Mouse (Mus musculus): Measurements from ENCODE around the gene Mesd. TPM values are rescaled to one million over a fixed set of nuclear protein-coding genes. Genes with fewer than 3 reads are reported as not detected.

Mesd gene
- polyA plus RNA-seq, 1 experiment, result 32.0 TPM

GRCm38 (mm10) chr7:83913995-83914394 lies 29.7 kb downstream of the Mesd start:
- 79% methylated on average over 9 of the region's 9 CpGs for WGBS
- TF ChIP-seq CTCF (IDR thresholded peaks at IDR 0.05; ENCODE audit: control insufficient read depth, insufficient read depth, low read length), result no peak
- TF ChIP-seq POLR2A (IDR thresholded peaks at IDR 0.05; ENCODE audit: borderline replicate concordance, control insufficient read depth, low read depth, low read length), result no peak
- H3K4me1 ChIP-seq (ENCODE audit: control insufficient read depth, insufficient read depth, low read length), result no peaks in the 10 kb centered on the region
- H3K4me3 ChIP-seq (replicated peaks; ENCODE audit: control insufficient read depth, low read depth, low read length), result no peak overlapping the region
- H3K27ac ChIP-seq (ENCODE audit: control insufficient read depth, insufficient read depth, low read depth, low read length, poor library complexity), result no peak overlapping the region

- TF ChIP-seq CTCF (IDR thresholded peaks at IDR 0.05; ENCODE audit: control insufficient read depth, insufficient read depth, low read length), result peak; percentile 78
- no peak for TF ChIP-seq POLR2A (IDR thresholded peaks at IDR 0.05; ENCODE audit: borderline replicate concordance, control insufficient read depth, low read depth, low read length)
These were observed 30.3 kb downstream of the Mesd start for GRCm38 (mm10) chr7:83914566-83914965.

GRCm38 (mm10) chr7:83920241-83920640 lies 36.0 kb downstream of the Mesd start:
- H3K27ac ChIP-seq (ENCODE audit: control insufficient read depth, insufficient read depth, low read depth, low read length, poor library complexity), result no peak overlapping the region
- TF ChIP-seq POLR2A (IDR thresholded peaks at IDR 0.05; ENCODE audit: borderline replicate concordance, control insufficient read depth, low read depth, low read length) (no peak), CTCF (IDR thresholded peaks at IDR 0.05; ENCODE audit: control insufficient read depth, insufficient read depth, low read length) (no peak)
- 28% methylated on average over 4 of the region's 4 CpGs for WGBS
- H3K4me3 ChIP-seq (replicated peaks; ENCODE audit: control insufficient read depth, low read depth, low read length), result no peak overlapping the region
- H3K4me1 ChIP-seq (ENCODE audit: control insufficient read depth, insufficient read depth, low read length), result no peaks in the 10 kb centered on the region

More at GRCm38 (mm10) chr7:83914566-83914965, 30.3 kb downstream of the Mesd start:
- 0% methylated on average over 3 of the region's 3 CpGs for WGBS
- Histone ChIP-seq H3K4me3 (replicated peaks; ENCODE audit: control insufficient read depth, low read depth, low read length) (no peak overlapping the region), H3K4me1 (ENCODE audit: control insufficient read depth, insufficient read depth, low read length) (no peaks in the 10 kb centered on the region), H3K27ac (ENCODE audit: control insufficient read depth, insufficient read depth, low read depth, low read length, poor library complexity) (no peak overlapping the region)

GRCm38 (mm10) chr7:83921637-83922036 lies 37.4 kb downstream of the Mesd start:
- no peak overlapping the region for H3K4me3 ChIP-seq (replicated peaks; ENCODE audit: control insufficient read depth, low read depth, low read length)
- TF ChIP-seq POLR2A (IDR thresholded peaks at IDR 0.05; ENCODE audit: borderline replicate concordance, control insufficient read depth, low read depth, low read length), result no peak
- TF ChIP-seq CTCF (IDR thresholded peaks at IDR 0.05; ENCODE audit: control insufficient read depth, insufficient read depth, low read length), result no peak
- no peaks in the 10 kb centered on the region for H3K4me1 ChIP-seq (ENCODE audit: control insufficient read depth, insufficient read depth, low read length)
- WGBS, result 54% methylated on average over 3 of the region's 3 CpGs
- no peak overlapping the region for H3K27ac ChIP-seq (ENCODE audit: control insufficient read depth, insufficient read depth, low read depth, low read length, poor library complexity)

GRCm38 (mm10) chr7:83939017-83939721 lies 54.9 kb downstream of the Mesd start:
- no peak overlapping the region for H3K27ac ChIP-seq (ENCODE audit: control insufficient read depth, insufficient read depth, low read depth, low read length, poor library complexity)
- WGBS, result 55% methylated on average over 3 of the region's 3 CpGs
- H3K4me1 ChIP-seq (ENCODE audit: control insufficient read depth, insufficient read depth, low read length), result no peaks in the 10 kb centered on the region
- TF ChIP-seq CTCF (IDR thresholded peaks at IDR 0.05; ENCODE audit: control insufficient read depth, insufficient read depth, low read length) (no peak), POLR2A (IDR thresholded peaks at IDR 0.05; ENCODE audit: borderline replicate concordance, control insufficient read depth, low read depth, low read length) (no peak)
- no peak overlapping the region for H3K4me3 ChIP-seq (replicated peaks; ENCODE audit: control insufficient read depth, low read depth, low read length)

- 68% methylated on average over 2 of the region's 2 CpGs for WGBS
- Histone ChIP-seq H3K4me3 (replicated peaks; ENCODE audit: control insufficient read depth, low read depth, low read length) (no peak overlapping the region), H3K27ac (ENCODE audit: control insufficient read depth, insufficient read depth, low read depth, low read length, poor library complexity) (no peak overlapping the region), H3K4me1 (ENCODE audit: control insufficient read depth, insufficient read depth, low read length) (no peaks in the 10 kb centered on the region)
- TF ChIP-seq POLR2A (IDR thresholded peaks at IDR 0.05; ENCODE audit: borderline replicate concordance, control insufficient read depth, low read depth, low read length), result no peak
- no peak for TF ChIP-seq CTCF (IDR thresholded peaks at IDR 0.05; ENCODE audit: control insufficient read depth, insufficient read depth, low read length)
These were observed 55.9 kb downstream of the Mesd start for GRCm38 (mm10) chr7:83940136-83940535.

GRCm38 (mm10) chr7:83941701-83942101 lies 57.4 kb downstream of the Mesd start:
- H3K4me3 ChIP-seq (replicated peaks; ENCODE audit: control insufficient read depth, low read depth, low read length), result no peak overlapping the region
- TF ChIP-seq CTCF (IDR thresholded peaks at IDR 0.05; ENCODE audit: control insufficient read depth, insufficient read depth, low read length) (no peak), POLR2A (IDR thresholded peaks at IDR 0.05; ENCODE audit: borderline replicate concordance, control insufficient read depth, low read depth, low read length) (no peak)
- no peak overlapping the region for H3K27ac ChIP-seq (ENCODE audit: control insufficient read depth, insufficient read depth, low read depth, low read length, poor library complexity)
- no peaks in the 10 kb centered on the region for H3K4me1 ChIP-seq (ENCODE audit: control insufficient read depth, insufficient read depth, low read length)
- 79% methylated on average over 8 of the region's 8 CpGs for WGBS

GRCm38 (mm10) chr7:83948743-83949142 lies 64.5 kb downstream of the Mesd start:
- no peak overlapping the region for H3K27ac ChIP-seq (ENCODE audit: control insufficient read depth, insufficient read depth, low read depth, low read length, poor library complexity)
- H3K4me1 ChIP-seq (ENCODE audit: control insufficient read depth, insufficient read depth, low read length), result no peaks in the 10 kb centered on the region; the same call in 1 of the 2 replicates
- H3K4me3 ChIP-seq (replicated peaks; ENCODE audit: control insufficient read depth, low read depth, low read length), result no peak overlapping the region
- no peak for TF ChIP-seq CTCF (IDR thresholded peaks at IDR 0.05; ENCODE audit: control insufficient read depth, insufficient read depth, low read length)
- no peak for TF ChIP-seq POLR2A (IDR thresholded peaks at IDR 0.05; ENCODE audit: borderline replicate concordance, control insufficient read depth, low read depth, low read length)
- 73% methylated on average over 7 of the region's 7 CpGs for WGBS
